Mouse (Mus musculus) stomach, postnatal 0 days (tissue): ENCODE data around the gene Larp4. TPM values are rescaled to one million over a fixed set of nuclear protein-coding genes. Genes with fewer than 3 reads are reported as not detected.
A peak's percentile ranks its signal among the peaks of the same experiment; 100 is the strongest.

Experiments used
- ATAC-seq: fragments of 200-750 bp; cut with Nextera tagmentation; 2 replicates; pipeline ENCODE4 v1.8.0; 2017; ENCODE audit not compliant: low FRiP score, low TSS enrichment
- DNase-seq: peaks from one replicate; pipeline ENCODE4 v3.0.0-alpha.2; 2016; ENCODE audit warnings: low spot score
- H3K27ac ChIP-seq: fragments of 300-500 bp; sonication (generic); replicated peaks from 2 replicates; pipeline ENCODE4 v1.5.1; 2014; ENCODE audit warnings: mild to moderate bottlenecking, control low read depth
- H3K27me3 ChIP-seq: fragments of 300-500 bp; sonication (generic); 2 replicates; pipeline ENCODE4 v1.6.1; 2014; ENCODE audit warnings: low read length; ENCODE audit not compliant: control insufficient read depth, insufficient read depth
- H3K36me3 ChIP-seq: fragments of 300-500 bp; sonication (generic); 2 replicates; pipeline ENCODE4 v1.6.1; 2014; ENCODE audit warnings: low read length, mixed read lengths; ENCODE audit not compliant: control insufficient read depth, insufficient read depth
- H3K4me1 ChIP-seq: fragments of 300-500 bp; sonication (generic); replicated peaks from 2 replicates; pipeline ENCODE4 v1.6.1; 2014; ENCODE audit warnings: antibody characterized with exemption; ENCODE audit not compliant: control insufficient read depth, insufficient read depth
- H3K4me2 ChIP-seq: fragments of 300-500 bp; sonication (generic); replicated peaks from 2 replicates; pipeline ENCODE4 v1.6.1; 2014; ENCODE audit warnings: low read depth, mild to moderate bottlenecking, control low read depth, moderate library complexity
- H3K4me3 ChIP-seq: fragments of 300-500 bp; sonication (generic); 2 replicates; pipeline ENCODE4 v1.5.1; 2014; ENCODE audit warnings: low read depth, low read length, control low read depth
- H3K9ac ChIP-seq: fragments of 300-500 bp; sonication (generic); 2 replicates; pipeline ENCODE4 v1.6.1; 2014; ENCODE audit warnings: mild to moderate bottlenecking, low read length, control low read depth, mixed read lengths
- H3K9me3 ChIP-seq: fragments of 300-500 bp; sonication (generic); 2 replicates; pipeline ENCODE4 v1.6.1; 2016; ENCODE audit warnings: low read length; ENCODE audit not compliant: control insufficient read depth
- CTCF ChIP-seq: IDR thresholded peaks from 2 replicates; pipeline ENCODE4 v1.5.1; 2016; ENCODE audit warnings: antibody characterized with exemption, low read depth, mild to moderate bottlenecking, moderate library complexity
- EP300 ChIP-seq: optimal IDR thresholded peaks from 2 replicates; pipeline ENCODE3; 2016; ENCODE audit warnings: antibody characterized with exemption
- WGBS: fragments of 180-500 bp; shearing (Covaris S2); extraction: QIAGEN DNeasy Blood & Tissue Kit; methylation state at CpG from one replicate; pipeline ENCODE4 v1.1.7; 2014; 5-methylcytosine and 5-hydroxymethylcytosine counted together
- polyA plus RNA-seq: library from polyadenylated mRNA; unstranded; fragments of >200 nt; fragmentation: Nextera tagmentation; extraction: Ambion mirVana; gene quantifications from 2 replicates; pipeline ENCODE4 v1.2.1, GENCODE M21; 2015

Gene Larp4
- polyA plus RNA-seq, 1 experiment from 2014 or later, result 21.3 TPM

GRCm38 (mm10) chr15:100058143-100058542 lies 88.3 kb downstream of the Larp4 start:
- Histone ChIP-seq H3K27ac (no peak overlapping the region), H3K9me3 (no peaks in the 10 kb centered on the region), H3K4me1 (no peaks in the 10 kb centered on the region), H3K4me2 (no peak overlapping the region), H3K9ac (no peak overlapping the region), H3K36me3 (no peaks in the 10 kb centered on the region), H3K4me3 (no peak overlapping the region), H3K27me3 (no peaks in the 10 kb centered on the region)
- ATAC-seq (no peak), DNase-seq (no peak)
- TF ChIP-seq CTCF (no peak), EP300 (no peak)
- WGBS, result 78% methylated on average over 3 of the region's 3 CpGs

GRCm38 (mm10) chr15:100058912-100059311 lies 89.0 kb downstream of the Larp4 start:
- Histone ChIP-seq H3K9me3 (no peaks in the 10 kb centered on the region), H3K9ac (0 out of 2 replicates have a peak overlapping the region, but pooled peaks have one; percentile 2)

GRCm38 (mm10) chr15:100059626-100060311 lies 89.9 kb downstream of the Larp4 start:
- no peaks in the 10 kb centered on the region for H3K9me3 ChIP-seq
- H3K36me3 ChIP-seq, result no peaks in the 10 kb centered on the region
- no peaks in the 10 kb centered on the region for H3K4me1 ChIP-seq
- TF ChIP-seq CTCF, result no peak
- H3K4me2 ChIP-seq, result no peak overlapping the region
- DNase-seq, result no peak
- ATAC-seq, result no peak; the same call in 1 of the 2 replicates
- WGBS, result 54% methylated on average over 7 of the region's 7 CpGs
- H3K27ac ChIP-seq, result no peak overlapping the region
- no peaks in the 10 kb centered on the region for H3K27me3 ChIP-seq
- H3K4me3 ChIP-seq, result no peak overlapping the region
- H3K9ac ChIP-seq, result no peak overlapping the region

More at GRCm38 (mm10) chr15:100058912-100059311, 89.0 kb downstream of the Larp4 start:
- Histone ChIP-seq H3K4me2 (no peak overlapping the region), H3K4me3 (no peak overlapping the region), H3K27me3 (no peaks in the 10 kb centered on the region), H3K36me3 (no peaks in the 10 kb centered on the region), H3K27ac (no peak overlapping the region), H3K4me1 (no peaks in the 10 kb centered on the region)
- WGBS, result 40% methylated on average over 11 of the region's 11 CpGs
- no peak for TF ChIP-seq EP300
- TF ChIP-seq CTCF, result no peak
- DNase-seq, result no peak
- ATAC-seq, result no peak

GRCm38 (mm10) chr15:100060513-100061140 lies 90.8 kb downstream of the Larp4 start:
- Histone ChIP-seq H3K4me3 (no peak overlapping the region), H3K27ac (no peak overlapping the region), H3K4me2 (no peak overlapping the region), H3K9me3 (no peaks in the 10 kb centered on the region), H3K9ac (no peak overlapping the region), H3K36me3 (no peaks in the 10 kb centered on the region), H3K4me1 (no peaks in the 10 kb centered on the region), H3K27me3 (no peaks in the 10 kb centered on the region)
- TF ChIP-seq EP300, result no peak
- no peak for TF ChIP-seq CTCF
- WGBS, result 73% methylated on average over 4 of the region's 4 CpGs
- no peak for ATAC-seq
- DNase-seq, result no peak

- H3K27me3 ChIP-seq, result no peaks in the 10 kb centered on the region
- ATAC-seq, result no peak
- H3K4me3 ChIP-seq, result no peak overlapping the region
- DNase-seq, result no peak
- no peaks in the 10 kb centered on the region for H3K4me1 ChIP-seq
- H3K9me3 ChIP-seq, result no peaks in the 10 kb centered on the region
- no peak overlapping the region for H3K9ac ChIP-seq
- H3K36me3 ChIP-seq, result no peaks in the 10 kb centered on the region
- no peak overlapping the region for H3K27ac ChIP-seq
- 80% methylated on average over 3 of the region's 3 CpGs for WGBS
- no peak for TF ChIP-seq CTCF
- no peak for TF ChIP-seq EP300
- H3K4me2 ChIP-seq, result no peak overlapping the region
These were observed 91.5 kb downstream of the Larp4 start for GRCm38 (mm10) chr15:100061377-100061776.

GRCm38 (mm10) chr15:100063229-100063773 lies 93.4 kb downstream of the Larp4 start:
- Histone ChIP-seq H3K4me1 (no peaks in the 10 kb centered on the region), H3K27me3 (no peaks in the 10 kb centered on the region), H3K4me3 (no peak overlapping the region), H3K36me3 (no peaks in the 10 kb centered on the region), H3K9me3 (no peaks in the 10 kb centered on the region), H3K27ac (no peak overlapping the region), H3K9ac (no peak overlapping the region), H3K4me2 (no peak overlapping the region)
- 0 out of 2 replicates have a peak, but pooled peaks have one; percentile 51 for ATAC-seq
- TF ChIP-seq CTCF (no peak), EP300 (no peak)
- no peak for DNase-seq
- 88% methylated on average over 13 of the region's 13 CpGs for WGBS

Other genes starting within 250 kb of the Larp4 start
- gene Cox14, start 244.4 kb upstream of the Larp4 start, polyA plus RNA-seq, result 199 and 206 TPM in 2 replicates
- gene Cers5, start 197.2 kb upstream of the Larp4 start, polyA plus RNA-seq, result 32.2 and 33.6 TPM in 2 replicates
- 70.1 and 77.1 TPM in 2 replicates for gene Lima1, start 94.6 kb upstream of the Larp4 start, polyA plus RNA-seq
- gene Fam186a, start 3.0 kb upstream of the Larp4 start, polyA plus RNA-seq, result 0.06 TPM in 1 of 2 replicates, not detected in the other
- gene Dip2b, start 68.6 kb downstream of the Larp4 start, polyA plus RNA-seq, result 5.2 TPM in 2 replicates